Mouse (Mus musculus): ENCODE results near the gene Lrch3.

- TF ChIP-seq CTCF (IDR thresholded peaks at IDR 0.05; ENCODE audit: low read depth) (no peak), EP300 (IDR thresholded peaks at IDR 0.05; ENCODE audit: low read depth) (no peak)
Measured at GRCm38 (mm10) chr16:32901360-32902050, 12.4 kb upstream of the Lrch3 start.

All from heart, postnatal 0 days (tissue).